Mouse (Mus musculus): ENCODE measurements around the gene Vmn2r50. TPM values are rescaled to one million over a fixed set of nuclear protein-coding genes. Genes with fewer than 3 reads are reported as not detected.

Gene Vmn2r50
- polyA plus RNA-seq (2012; rRNA removed; ENCODE audit: low replicate concordance) = not detected in 2 replicates

GRCm38 (mm10) chr7:10053196-10053595 is at the start of gene Vmn2r50:
Vmn2r50 (minus strand) TSS chr7:10053296.

GRCm38 (mm10) chr7:9992157-9992556 is 60.9 kb downstream of the Vmn2r50 start, which contains the start of gene Vmn2r49:
Vmn2r49 (minus strand) TSS chr7:9992257.

Other genes with a start within 250 kb of the Vmn2r50 start
- not detected in 2 replicates for gene Vmn2r47, start 212.0 kb downstream of the Vmn2r50 start, polyA plus RNA-seq (2012; rRNA removed; ENCODE audit: low replicate concordance)
- gene Vmn2r48, start 99.7 kb downstream of the Vmn2r50 start, polyA plus RNA-seq (2012; rRNA removed; ENCODE audit: low replicate concordance) = not detected in 2 replicates
- not detected in 2 replicates for gene Vmn2r49, start 61.0 kb downstream of the Vmn2r50 start, polyA plus RNA-seq (2012; rRNA removed; ENCODE audit: low replicate concordance)
- not detected in 2 replicates for gene Vmn2r51, start 52.4 kb upstream of the Vmn2r50 start, polyA plus RNA-seq (2012; rRNA removed; ENCODE audit: low replicate concordance)
- not detected in 2 replicates for gene Vmn2r52, start 123.3 kb upstream of the Vmn2r50 start, polyA plus RNA-seq (2012; rRNA removed; ENCODE audit: low replicate concordance)
- gene Vmn1r66, start 224.7 kb upstream of the Vmn2r50 start, polyA plus RNA-seq (2012; rRNA removed; ENCODE audit: low replicate concordance) = not detected in 2 replicates

Measured in mammary gland, adult 2 months (tissue).